Mouse (Mus musculus) left cerebral cortex, adult 2 months (tissue): ENCODE data around the gene Vps33b. TPM values are rescaled to one million over a fixed set of nuclear protein-coding genes. Genes with fewer than 3 reads are reported as not detected.

Experiments
- DNase-seq, 2 experiments: peaks; one replicate each; pipeline ENCODE4 v3.0.0; 2021 to 2022; ENCODE audit warnings: low spot score in 2 of 2, mixed read lengths in 1 of 2; ENCODE audit errors: extremely low spot score in 1 of 2
- H3K27ac ChIP-seq: fragments of 200-600 bp; 2 replicates; pipeline ENCODE4 v1.8.1; 2022
- H3K4me3 ChIP-seq: fragments of 200-600 bp; 2 replicates; pipeline ENCODE4 v1.8.1; 2022
- CTCF ChIP-seq: fragments of 200-600 bp; IDR thresholded peaks from 2 replicates; pipeline ENCODE4 v1.8.1; 2022; ENCODE audit warnings: antibody characterized with exemption, mild to moderate bottlenecking, moderate library complexity
- intact Hi-C: fragments of 180-260 bp; cut with DNase I; formaldehyde crosslinking; loops from one replicate; pipeline ENCODE4 v1.15.1; 2025
- total RNA-seq, 2 experiments: library from RNA; stranded (reverse); gene quantifications; 2 replicates each; pipeline ENCODE4 v1.2.3; 2021

The Vps33b gene
- total RNA-seq, 2 experiments from 2014 or later = 21.5 to 23.2 TPM

DNA sequence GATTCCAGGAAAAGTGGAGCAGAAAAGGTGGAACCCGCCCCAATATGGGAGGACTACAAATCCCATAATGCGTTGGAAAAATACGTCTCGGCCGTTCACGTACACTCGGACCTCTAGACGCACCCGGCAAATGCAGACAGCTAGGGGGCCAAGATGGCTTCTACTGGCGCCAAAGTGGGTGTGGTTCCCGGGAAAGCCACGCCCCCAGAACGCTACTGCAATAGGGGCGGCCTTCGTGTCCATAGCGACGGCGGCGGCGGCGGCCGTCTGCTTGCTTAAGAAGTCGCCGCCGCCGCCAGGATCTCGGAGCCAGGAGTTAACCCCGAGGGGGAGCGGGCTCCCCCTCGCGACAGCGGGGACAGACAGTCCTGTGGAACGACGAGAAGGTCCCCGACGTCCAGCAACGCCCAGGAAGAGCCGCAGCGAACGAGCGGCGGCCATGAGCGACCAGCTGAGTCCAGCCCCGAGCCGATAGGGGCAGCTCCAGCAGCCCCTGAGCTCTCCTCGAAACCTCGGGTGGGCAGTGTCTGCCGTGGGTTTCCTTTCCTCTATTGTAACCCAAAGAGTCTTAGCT lies 23.2 kb upstream of the Vps33b start, which contains the start of gene Ttll13:
TSS of gene Ttll13 (plus strand) at position 229 of the 574 bp plus-strand sequence.
- peak within 1 kb of the TSS; percentile 83 for H3K27ac ChIP-seq
- intact Hi-C loops = no loop called here

DNA sequence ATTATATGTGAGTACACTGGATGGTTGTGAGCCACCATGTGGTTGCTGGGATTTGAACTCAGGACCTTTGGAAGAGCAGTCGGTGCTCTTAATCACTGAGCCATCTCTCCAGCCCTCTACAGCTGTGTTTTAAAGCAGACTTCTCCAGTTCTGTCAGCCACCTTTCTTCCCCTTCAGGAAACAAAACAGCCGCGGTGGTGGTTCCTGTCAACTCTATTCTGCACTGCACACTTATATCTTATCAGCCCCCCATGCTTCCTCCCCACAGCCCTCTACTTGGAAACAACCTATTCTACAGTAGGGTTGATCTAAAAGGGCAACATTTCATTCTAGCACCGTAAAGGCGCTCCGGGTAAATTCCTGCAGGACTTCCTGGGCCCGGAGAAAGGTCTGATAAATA lies 22.6 kb upstream of the Vps33b start:
- Histone ChIP-seq H3K4me3 (peak overlapping the region; percentile 77), H3K27ac (no peak overlapping the region)
- TF ChIP-seq CTCF = no peak
- DNase-seq = no peak
- intact Hi-C loops = no loop called here

More for the DNA sequence above, 23.2 kb upstream of the Vps33b start, which contains the start of gene Ttll13:
- peak; percentile 93 to 94 for DNase-seq
- TF ChIP-seq CTCF = peak; percentile 50
- peak within 1 kb of the TSS; percentile 77 for H3K4me3 ChIP-seq

DNA sequence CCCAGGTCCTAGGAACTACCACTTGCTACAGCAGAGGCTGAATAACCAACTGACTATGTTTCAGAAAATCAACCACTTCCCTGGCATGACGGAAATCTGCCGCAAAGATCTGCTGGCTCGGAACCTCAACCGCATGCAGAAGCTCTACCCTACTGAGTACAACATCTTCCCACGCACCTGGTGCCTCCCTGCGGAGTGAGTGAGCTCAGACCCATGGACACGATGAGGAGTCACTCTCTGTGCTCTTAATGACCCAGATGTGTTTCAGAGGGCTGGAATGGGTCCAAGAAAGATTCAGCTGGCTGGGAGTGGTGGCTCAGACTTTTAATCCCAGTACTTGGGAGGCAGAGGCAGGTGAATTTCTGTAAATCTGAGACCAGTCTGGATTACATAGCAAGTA lies 17.0 kb upstream of the Vps33b start:
- intact Hi-C loops = no loop called here
- H3K4me3 ChIP-seq = no peak overlapping the region
- no peak for TF ChIP-seq CTCF
- no peak overlapping the region for H3K27ac ChIP-seq
- DNase-seq = no peak

DNA sequence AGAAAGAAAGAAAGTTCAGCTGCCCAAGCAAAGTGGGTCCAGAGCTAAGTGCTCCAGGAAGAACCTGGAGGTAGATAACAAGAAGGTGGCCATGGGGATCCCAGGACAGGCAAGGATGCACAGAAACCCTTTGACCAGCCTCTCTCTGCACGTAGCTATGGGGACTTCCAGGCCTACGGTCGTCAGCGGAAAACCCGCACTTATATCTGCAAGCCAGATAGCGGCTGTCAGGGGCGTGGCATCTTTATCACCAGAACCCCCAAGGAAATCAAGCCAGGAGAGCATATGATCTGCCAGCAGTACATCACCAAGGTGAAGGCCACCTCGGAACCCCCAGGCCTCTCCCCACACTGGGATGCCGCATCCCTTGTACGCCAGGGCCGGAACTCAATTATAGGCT lies 16.6 kb upstream of the Vps33b start:
- no peak overlapping the region for H3K4me3 ChIP-seq
- H3K27ac ChIP-seq = no peak overlapping the region
- no peak for TF ChIP-seq CTCF
- DNase-seq = no peak
- intact Hi-C loops = no loop called here

DNA sequence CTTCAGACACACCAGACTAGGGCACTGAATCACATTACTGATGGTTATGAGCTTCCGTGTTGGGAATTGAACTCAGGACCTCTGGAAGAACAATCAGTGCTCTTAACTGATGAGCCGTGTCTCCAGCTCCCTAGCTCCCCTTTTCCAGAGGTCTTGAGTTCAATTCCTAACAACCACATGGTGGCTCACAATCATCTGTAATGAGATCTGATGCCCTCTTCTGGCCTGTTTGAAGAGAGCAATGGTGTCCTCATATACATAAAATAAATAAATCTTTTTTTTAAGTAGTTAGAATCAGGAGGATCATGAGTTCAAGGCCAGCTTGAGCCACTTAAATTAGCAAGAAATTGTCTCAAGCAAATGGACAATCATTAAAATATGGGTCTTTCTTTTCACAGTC lies 13.5 kb upstream of the Vps33b start:
- Histone ChIP-seq H3K27ac (no peak overlapping the region), H3K4me3 (no peak overlapping the region)
- DNase-seq = no peak
- intact Hi-C loops = loop anchor here (2.0 kb wide), 1 partner anchor 115 kb away; no protein-coding TSS in a partner anchor
- peak; percentile 44 for TF ChIP-seq CTCF

DNA sequence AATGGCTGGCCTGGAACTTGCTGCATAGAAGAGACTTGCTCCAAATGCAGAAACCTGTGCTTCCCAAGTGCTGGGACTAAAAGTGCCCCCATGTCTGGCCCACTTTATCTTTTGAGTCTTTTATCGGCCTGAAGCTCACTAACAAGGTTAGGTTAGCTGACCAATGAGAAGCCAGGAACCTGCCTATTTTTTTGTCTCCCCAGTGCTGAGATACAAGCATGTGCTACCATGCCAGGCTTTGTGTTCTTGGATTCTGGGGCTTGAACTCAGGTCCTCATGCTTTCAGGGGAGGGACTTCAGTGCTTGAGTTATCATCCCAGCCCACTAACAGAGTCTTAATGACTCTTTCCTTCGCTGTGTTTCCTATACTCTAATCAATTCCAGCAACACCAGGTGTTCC lies 11.7 kb upstream of the Vps33b start:
- Histone ChIP-seq H3K27ac (no peak overlapping the region), H3K4me3 (no peak overlapping the region)
- intact Hi-C loops = loop anchor here (2.0 kb wide), 1 partner anchor 117 kb away; no protein-coding TSS in a partner anchor
- TF ChIP-seq CTCF = no peak
- no peak for DNase-seq

DNA sequence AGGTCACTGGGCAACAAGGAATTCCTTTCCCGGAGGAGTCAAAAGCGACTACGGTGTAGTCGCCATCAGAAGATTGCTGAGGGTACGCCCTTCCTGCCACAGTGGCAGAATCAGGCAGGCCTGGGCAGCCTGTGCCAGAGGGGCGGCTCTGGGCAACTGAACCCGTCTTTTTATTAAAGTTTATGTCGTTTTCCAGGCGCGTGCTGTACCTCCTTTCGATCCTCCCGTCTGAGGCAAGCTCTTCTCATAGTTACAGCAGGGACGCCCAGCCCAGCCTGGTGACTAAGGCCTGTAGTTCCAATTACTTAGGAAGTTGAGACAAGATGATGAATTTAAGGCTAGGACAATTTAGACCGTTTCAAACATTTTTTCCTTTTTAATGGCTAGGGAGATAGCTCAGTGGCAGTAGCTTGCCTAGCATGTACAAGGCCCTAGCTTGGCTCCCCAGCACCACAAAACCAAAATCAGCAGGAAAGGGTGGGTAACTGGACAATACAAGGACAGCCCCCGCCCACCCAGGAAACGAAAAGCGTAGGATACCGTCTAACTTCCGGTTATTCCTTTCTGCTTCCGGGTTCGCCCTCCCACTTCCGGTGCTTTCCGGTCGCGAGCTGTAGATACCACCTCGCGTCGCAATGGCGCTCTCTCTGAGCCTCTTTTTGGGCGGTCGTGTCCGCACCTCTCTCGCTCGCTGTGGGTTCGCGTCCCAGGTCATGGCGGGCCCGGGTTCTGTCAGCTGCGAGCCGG lies 8.7 kb upstream of the Vps33b start, which contains the start of gene Ngrn:
TSS of gene Ngrn (plus strand) at position 591 of the 747 bp plus-strand sequence.
- peak within 1 kb of the TSS; percentile 79 for H3K4me3 ChIP-seq
- DNase-seq = peak; percentile 79 to 84
- intact Hi-C loops = no loop called here
- H3K27ac ChIP-seq = peak within 1 kb of the TSS; percentile 85
- TF ChIP-seq CTCF = no peak; the same call in 1 of the 2 replicates

DNA sequence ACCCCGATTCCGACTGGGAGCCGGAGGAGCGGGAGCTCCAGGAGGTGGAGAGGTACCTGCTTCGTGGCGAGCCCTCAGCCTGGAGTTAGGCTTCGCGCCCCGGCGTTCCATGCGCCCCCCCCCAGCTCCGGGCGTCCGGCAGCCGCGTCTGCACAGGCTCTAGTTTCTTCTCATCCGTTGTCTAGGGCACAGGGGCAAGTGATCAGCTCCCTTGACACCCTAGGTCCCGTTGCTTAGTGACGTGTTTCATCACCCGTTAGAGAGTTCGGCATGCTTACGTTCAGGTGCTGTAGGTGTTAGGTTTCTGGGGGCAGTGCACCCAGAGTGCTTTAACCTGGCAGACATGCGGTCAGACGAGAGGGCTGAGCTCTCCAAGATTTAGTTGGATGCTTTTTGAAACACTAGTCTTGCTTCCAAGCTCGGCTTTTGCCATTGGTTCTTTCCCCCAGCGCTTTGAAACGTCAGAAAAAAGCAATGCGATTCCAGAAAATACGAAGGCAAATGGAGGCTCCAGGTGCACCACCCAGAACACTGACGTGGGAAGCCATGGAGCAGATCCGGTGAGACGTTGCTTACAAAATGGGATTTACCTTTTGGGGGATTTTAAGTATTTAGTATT lies 8.0 kb upstream of the Vps33b start:
- intact Hi-C loops = no loop called here
- no peak for TF ChIP-seq CTCF
- peak overlapping the region; percentile 79 for H3K4me3 ChIP-seq
- H3K27ac ChIP-seq = peak overlapping the region; percentile 85
- DNase-seq = no peak

DNA sequence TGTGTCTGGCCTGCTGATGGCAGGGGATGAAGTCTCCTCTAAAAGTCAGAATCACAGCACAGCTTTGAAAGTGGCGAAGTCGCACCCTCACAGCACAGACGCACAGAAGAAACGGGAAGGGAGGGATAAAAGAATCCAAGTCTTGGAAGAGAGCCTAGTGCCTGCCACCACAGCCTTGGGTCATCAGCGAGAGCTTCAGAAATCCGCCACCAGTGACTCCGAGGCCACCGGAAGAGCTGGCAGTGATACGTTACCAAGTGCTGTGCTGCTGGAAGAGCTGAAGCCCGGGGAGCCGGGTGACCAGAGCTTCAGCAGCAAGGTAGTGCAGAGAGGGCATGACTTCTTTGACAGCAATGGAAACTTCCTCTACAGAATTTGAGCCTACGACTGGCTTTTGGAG lies 4.8 kb upstream of the Vps33b start:
- intact Hi-C loops = no loop called here
- DNase-seq = no peak
- Histone ChIP-seq H3K27ac (no peak overlapping the region), H3K4me3 (no peak overlapping the region)
- no peak for TF ChIP-seq CTCF

DNA sequence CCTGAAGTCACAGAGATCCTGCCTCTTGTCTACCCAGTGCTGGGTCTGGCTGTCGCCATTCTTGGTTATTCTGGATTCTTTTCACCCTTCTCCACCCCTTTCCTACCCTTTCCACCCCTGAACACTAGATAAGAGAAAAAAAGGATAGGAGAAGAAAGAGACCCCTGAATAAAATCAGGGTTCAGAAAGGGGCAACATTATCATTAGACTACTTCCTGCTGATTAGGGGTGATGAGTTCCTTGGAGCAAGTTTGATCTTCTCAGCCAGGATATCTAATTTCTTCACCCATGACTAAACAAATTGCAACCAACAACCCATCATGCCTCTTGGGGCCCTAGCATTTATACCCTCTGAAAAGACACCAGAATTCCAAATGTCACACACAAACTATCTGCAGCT lies 1.7 kb upstream of the Vps33b start:
- DNase-seq = no peak
- no peak for TF ChIP-seq CTCF
- intact Hi-C loops = no loop called here

DNA sequence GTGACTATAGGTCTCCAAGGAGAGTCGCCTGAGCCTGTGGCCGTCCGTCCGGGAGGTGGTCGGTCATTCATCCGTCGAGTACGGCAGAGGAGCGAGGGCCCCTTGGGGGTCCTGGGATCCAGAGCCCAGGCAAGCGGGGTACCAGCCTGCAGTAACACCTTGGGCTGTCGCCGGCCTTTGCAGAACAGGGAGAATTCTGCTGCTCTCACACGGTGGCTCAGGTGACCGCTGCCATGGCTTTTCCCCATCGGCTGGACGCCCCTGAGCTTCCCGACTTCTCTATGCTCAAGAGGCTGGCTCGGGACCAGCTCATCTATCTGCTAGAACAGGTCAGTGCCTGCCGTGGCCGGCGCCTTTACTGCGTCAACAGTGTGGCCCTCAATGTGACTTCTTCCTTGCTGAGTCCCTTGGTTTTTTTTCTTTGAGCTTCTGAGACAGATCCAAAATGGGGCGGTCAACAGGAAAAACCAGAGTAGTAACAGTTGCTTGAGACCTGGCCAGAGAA lies 354 bp downstream of the Vps33b start:
- TF ChIP-seq CTCF = no peak
- intact Hi-C loops = no loop called here
- H3K27ac ChIP-seq = peak overlapping the region; percentile 58
- H3K4me3 ChIP-seq = peak overlapping the region; percentile 93
- DNase-seq = no peak

More for the DNA sequence above, 1.7 kb upstream of the Vps33b start:
- Histone ChIP-seq H3K27ac (no peak overlapping the region), H3K4me3 (no peak overlapping the region)

DNA sequence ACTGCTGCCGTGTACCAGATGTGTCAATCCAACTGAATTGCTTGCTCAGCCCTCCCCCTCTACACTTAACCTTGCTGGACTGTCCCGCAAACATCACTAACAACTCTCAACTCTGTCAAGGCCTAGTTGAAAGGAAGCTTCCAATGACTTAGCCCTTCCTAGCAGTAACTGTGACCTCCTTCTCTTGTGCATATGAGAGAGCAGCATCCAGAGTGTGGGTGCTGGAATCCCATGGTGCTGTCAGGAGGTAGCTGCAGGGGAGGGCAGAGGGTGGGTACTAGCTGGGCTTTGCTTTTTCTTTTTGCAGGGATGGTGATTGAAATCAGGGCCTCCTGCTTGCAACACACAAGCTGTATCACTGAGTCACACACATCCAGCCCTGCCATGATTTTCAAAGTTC lies 4.0 kb downstream of the Vps33b start:
- intact Hi-C loops = no loop called here
- H3K27ac ChIP-seq = no peak overlapping the region
- H3K4me3 ChIP-seq = no peak overlapping the region
- TF ChIP-seq CTCF = no peak
- no peak for DNase-seq
